ENCODE assay signal across 9 mouse cellular contexts in the genomic region with DNA sequence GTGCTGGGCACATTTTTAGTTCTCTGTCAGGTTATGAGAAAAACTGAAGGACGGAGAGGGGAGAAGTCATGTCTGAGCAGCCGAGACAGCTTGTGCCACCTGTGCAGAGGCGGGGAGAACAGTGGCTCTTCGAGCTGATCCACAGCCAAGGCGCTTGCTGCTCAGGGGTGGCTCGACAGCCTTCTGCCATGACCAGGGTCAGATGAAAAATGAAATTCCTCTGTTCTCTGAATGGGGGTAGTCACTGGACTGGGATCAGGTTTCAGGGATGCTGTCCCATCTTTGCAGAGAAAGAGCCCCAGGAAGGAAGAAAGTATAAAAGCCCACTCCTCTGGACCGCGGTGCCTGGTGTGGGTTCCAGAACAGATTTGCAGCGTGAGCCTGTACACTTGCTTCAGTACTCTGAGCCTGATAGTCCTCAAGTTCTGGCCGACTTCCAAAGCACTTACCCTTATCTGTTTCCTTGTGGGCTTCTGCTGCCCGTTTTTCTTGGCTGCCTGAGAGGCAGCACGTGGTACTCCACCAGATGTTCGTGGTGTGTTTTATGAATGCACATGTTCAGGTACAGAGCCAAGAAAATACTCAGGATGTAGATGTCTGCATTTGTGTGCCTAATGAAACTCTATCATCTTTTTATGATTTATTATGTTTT. TPM values are rescaled to one million over a fixed set of nuclear protein-coding genes. Genes with fewer than 3 reads are reported as not detected.
DNase-seq lines count a peak whose midpoint lies in the region; ATAC-seq and TF ChIP-seq lines count a peak whose summit lies in the region.
"Had no signal": no experiment of that assay in that cellular context is flagged by ENCODE, and none has a peak within 500 bp of the region (broad histone marks: within the 10 kb centered on the region; RNA-seq: fewer than 3 reads in every experiment).

No protein-coding gene starts in this region.

- H3K4me3 ChIP-seq in forebrain, embryonic 10.5 days: no peak overlapping the region
- no peak overlapping the region for H3K4me3 ChIP-seq in forebrain, postnatal 0 days (ENCODE audit: low read depth, low read length)
- H3K4me3 ChIP-seq in C2C12 (ENCODE audit: insufficient read depth, poor library complexity, severe bottlenecking): no peak overlapping the region
- H3K4me3 ChIP-seq in lung, embryonic 16.5 days (ENCODE audit: low read length): 0 out of 2 replicates have a peak overlapping the region, but pooled peaks have one; percentile 6

- H3K79me3 ChIP-seq in C2C12 (ENCODE audit: low read depth): no peaks in the 10 kb centered on the region

- intact Hi-C loops in heart, postnatal 36 days (cut with DNase I): no loop called here

- H3K4me2 ChIP-seq in forebrain, postnatal 0 days (ENCODE audit: low read depth): no peak overlapping the region
- H3K4me2 ChIP-seq in lung, embryonic 16.5 days (ENCODE audit: low read depth, low read length): peak overlapping the region; percentile 48

- no peak for ATAC-seq in forebrain, postnatal 0 days
- peak; percentile 87 for ATAC-seq in common myeloid progenitor, adult 5-6 weeks (replicated peaks; ENCODE audit: low read depth, poor library complexity, severe bottlenecking)
- peak; percentile 94 for ATAC-seq in lung, embryonic 16.5 days (ENCODE audit: low read depth)

- DNase-seq in forebrain, embryonic 10.5 days (ENCODE audit: extremely low spot score, low spot score): no peak
- no peak for DNase-seq in forebrain, postnatal 0 days
- DNase-seq in heart, postnatal 36 days: peak; percentile 67 to 75
- no peak for DNase-seq in right cerebral cortex, postnatal 25 days
- no peak for DNase-seq in natural killer cell, adult 2 months (ENCODE audit: low spot score in 2 of 2)

- no peak overlapping the region for H3ac ChIP-seq in C2C12 (ENCODE audit: control insufficient read depth, insufficient read length, low read depth)

- H3K9ac ChIP-seq in forebrain, postnatal 0 days: no peak overlapping the region
- no peak overlapping the region for H3K9ac ChIP-seq in lung, embryonic 16.5 days (ENCODE audit: low read length)

- peaks cover under 1% of the 10 kb centered on the region; the same call in 1 of the 2 replicates for H3K36me3 ChIP-seq in forebrain, embryonic 10.5 days (replicated peaks)
- H3K36me3 ChIP-seq in forebrain, postnatal 0 days (ENCODE audit: insufficient read depth): no peaks in the 10 kb centered on the region
- no peaks in the 10 kb centered on the region for H3K36me3 ChIP-seq in C2C12 (ENCODE audit: control insufficient read depth, insufficient read depth)
- H3K36me3 ChIP-seq in lung, embryonic 16.5 days (ENCODE audit: control insufficient read depth, insufficient read depth, low read length): no peaks in the 10 kb centered on the region

- peak overlapping the region; percentile 35; the same call in 1 of the 2 replicates for H3K27ac ChIP-seq in forebrain, embryonic 10.5 days
- no peak overlapping the region for H3K27ac ChIP-seq in forebrain, postnatal 0 days (ENCODE audit: low read depth, low read length)
- peak overlapping the region; percentile 90 for H3K27ac ChIP-seq in lung, embryonic 16.5 days (ENCODE audit: low read length)

- no peaks in the 10 kb centered on the region for H3K27me3 ChIP-seq in forebrain, embryonic 10.5 days (ENCODE audit: poor library complexity, severe bottlenecking)
- H3K27me3 ChIP-seq in forebrain, postnatal 0 days (ENCODE audit: insufficient read depth, low read length): no peaks in the 10 kb centered on the region
- peaks cover 7% of the 10 kb centered on the region for H3K27me3 ChIP-seq in C2C12 (ENCODE audit: control insufficient read depth, insufficient read depth, insufficient read length)
- no peaks in the 10 kb centered on the region for H3K27me3 ChIP-seq in lung, embryonic 16.5 days (ENCODE audit: control insufficient read depth, insufficient read depth, low read depth, low read length)

- WGBS in forebrain, embryonic 10.5 days: 90% methylated on average over 13 of the region's 13 CpGs
- 53% methylated on average over 13 of the region's 13 CpGs for WGBS in forebrain, postnatal 0 days
- WGBS in lung, embryonic 16.5 days: 7% methylated on average over 13 of the region's 13 CpGs

- H3K4me1 ChIP-seq in forebrain, embryonic 10.5 days: peaks cover 8% of the 10 kb centered on the region
- H3K4me1 ChIP-seq in forebrain, postnatal 0 days (ENCODE audit: insufficient read depth): no peaks in the 10 kb centered on the region
- peaks cover 29% of the 10 kb centered on the region for H3K4me1 ChIP-seq in lung, embryonic 16.5 days (replicated peaks; ENCODE audit: control insufficient read depth, insufficient read depth, low read length)

- TF ChIP-seq CTCF in forebrain, postnatal 0 days (IDR thresholded peaks at IDR 0.05; ENCODE audit: low read depth): no peak
- no peak for TF ChIP-seq CTCF in C2C12 (IDR thresholded peaks at IDR 0.05; ENCODE audit: control insufficient read depth, insufficient read depth, insufficient read length)

- H3K9me3 ChIP-seq in forebrain, embryonic 10.5 days: no peaks in the 10 kb centered on the region
- no peaks in the 10 kb centered on the region for H3K9me3 ChIP-seq in forebrain, postnatal 0 days (ENCODE audit: low read length)
- H3K9me3 ChIP-seq in lung, embryonic 16.5 days (ENCODE audit: control insufficient read depth, low read length): no peaks in the 10 kb centered on the region

- no peaks in the 10 kb centered on the region for H3K79me2 ChIP-seq in C2C12 (ENCODE audit: control insufficient read depth, insufficient read depth)

TF ChIP-seq in C2C12, 6 proteins besides CTCF, POLR2A, EP300 and RAD21:
- TF ChIP-seq MYOD1 (IDR thresholded peaks at IDR 0.05; ENCODE audit: control insufficient read depth, insufficient read length, low read depth) (no peak), USF1 (IDR thresholded peaks at IDR 0.05; ENCODE audit: low read depth) (peak; percentile 47)
TF ChIP-seq in C2C12: peak in this region for 1.

RNA-seq across cellular contexts. Expression of gene Ak4, which starts 20.8 kb away (rescaled TPM):
- polyA plus RNA-seq in forebrain, embryonic 10.5 days (2016; fragmentation: Nextera tagmentation; extraction: Ambion mirVana): 43.9 and 49.1 TPM in 2 replicates
- total RNA-seq in forebrain, postnatal 0 days (2014; rRNA removed): 8.4 and 10.2 TPM in 2 replicates
- polyA plus RNA-seq in forebrain, postnatal 0 days (2015; fragmentation: Nextera tagmentation; extraction: Ambion mirVana): 4.3 and 6.0 TPM in 2 replicates
- 0.25 TPM for polyA plus RNA-seq in C2C12 (2012; fragmentation: generic; extraction: Trizol)
- total RNA-seq in common myeloid progenitor, adult 5-6 weeks (2017): 6.6 and 8.9 TPM in 2 replicates
- total RNA-seq in heart, postnatal 36 days (2021): 10 to 100 TPM; 23.6 to 30.0 TPM
- polyA plus RNA-seq in lung, embryonic 16.5 days (2015; fragmentation: Nextera tagmentation; extraction: Ambion mirVana): 21.1 and 21.3 TPM in 2 replicates

RNA-seq across cellular contexts. Expression of gene Dnajc6, which starts 56.6 kb away (rescaled TPM):
- 1.4 and 1.7 TPM in 2 replicates for polyA plus RNA-seq in forebrain, embryonic 10.5 days (2016; fragmentation: Nextera tagmentation; extraction: Ambion mirVana)
- total RNA-seq in forebrain, postnatal 0 days (2014; rRNA removed): 122 and 153 TPM in 2 replicates
- 28.9 and 46.0 TPM in 2 replicates for polyA plus RNA-seq in forebrain, postnatal 0 days (2015; fragmentation: Nextera tagmentation; extraction: Ambion mirVana)
- not detected for polyA plus RNA-seq in C2C12 (2012; fragmentation: generic; extraction: Trizol)
- 31.4 and 40.4 TPM in 2 replicates for total RNA-seq in common myeloid progenitor, adult 5-6 weeks (2017)
- under 1 TPM; 0.44 to 0.49 TPM for total RNA-seq in heart, postnatal 36 days (2021)
- polyA plus RNA-seq in lung, embryonic 16.5 days (2015; fragmentation: Nextera tagmentation; extraction: Ambion mirVana): 0.78 and 1.1 TPM in 2 replicates
- total RNA-seq: neutrophil, adult 5-6 weeks had no signal

Comparison
In these comparisons a context has a peak if more than half of its experiments do, and no peak if none do; other contexts are left out.
1. RNA of gene Dnajc6, which starts 56.6 kb away (polyA plus RNA-seq): 28.9 to 46.0 TPM in forebrain, postnatal 0 days; 1.4 to 1.7 TPM in forebrain, embryonic 10.5 days, 0.78 to 1.1 TPM in lung, embryonic 16.5 days and not detected in C2C12 (single experiment); every median in the first group is over 10 times any median in the second.
2. DNase-seq: peak in heart, postnatal 36 days (2 of 2); none in forebrain, embryonic 10.5 days (single experiment), forebrain, postnatal 0 days (single experiment), right cerebral cortex, postnatal 25 days (single experiment) and natural killer cell, adult 2 months (0 of 2).